Mouse (Mus musculus) ES-Bruce4 (cell line): Measurements from ENCODE around the gene Elp4. TPM values are rescaled to one million over a fixed set of nuclear protein-coding genes. Genes with fewer than 3 reads are reported as not detected.

Experiments
- H3K27ac ChIP-seq: 2 replicates; pipeline ENCODE4 v1.5.1; 2012; ENCODE audit warnings: low read length, inconsistent platforms; ENCODE audit not compliant: insufficient read depth
- H3K27me3 ChIP-seq: 2 replicates; pipeline ENCODE4 v1.6.1; 2012; ENCODE audit warnings: mild to moderate bottlenecking, low read length, inconsistent platforms; ENCODE audit not compliant: control insufficient read depth, poor library complexity, insufficient read depth, severe bottlenecking
- H3K36me3 ChIP-seq: 2 replicates; pipeline ENCODE4 v1.6.1; 2012; ENCODE audit warnings: inconsistent platforms, mild to moderate bottlenecking, low read length, moderate library complexity; ENCODE audit not compliant: control insufficient read depth, poor library complexity, insufficient read depth, severe bottlenecking
- H3K4me1 ChIP-seq: one replicate; pipeline ENCODE4 v1.8.1; 2011; ENCODE audit warnings: low read length; ENCODE audit not compliant: control insufficient read depth, insufficient read depth
- H3K4me3 ChIP-seq: 2 replicates; pipeline ENCODE4 v1.5.1; 2011; ENCODE audit warnings: low read depth, mild to moderate bottlenecking, low read length
- H3K9ac ChIP-seq: 2 replicates; pipeline ENCODE4 v1.6.1; 2012; ENCODE audit warnings: low read depth, mild to moderate bottlenecking, inconsistent platforms; ENCODE audit not compliant: poor library complexity, severe bottlenecking
- H3K9me3 ChIP-seq: replicated peaks from 2 replicates; pipeline ENCODE4 v1.6.1; 2012; ENCODE audit warnings: mild to moderate bottlenecking, low read length, inconsistent platforms; ENCODE audit not compliant: control insufficient read depth, poor library complexity, insufficient read depth, severe bottlenecking
- CTCF ChIP-seq: IDR thresholded peaks from one replicate; pipeline ENCODE4 v1.8.1; 2011; ENCODE audit warnings: low read depth, low read length
- EP300 ChIP-seq: IDR thresholded peaks from 2 replicates; pipeline ENCODE4 v1.6.1; 2011; ENCODE audit warnings: low read depth, low read length; ENCODE audit not compliant: insufficient read depth
- POLR2A ChIP-seq: IDR thresholded peaks from one replicate; pipeline ENCODE4 v1.8.1; 2011; ENCODE audit warnings: low read length; ENCODE audit not compliant: insufficient read depth
- polyA plus RNA-seq: library from polyadenylated mRNA; stranded (reverse); fragments of >200 nt; gene quantifications from 2 replicates; pipeline ENCODE4 v1.2.4, GENCODE M21; 2011; ENCODE audit warnings: low read depth; ENCODE audit not compliant: missing spikeins, insufficient read depth, insufficient read length

The Elp4 gene
- polyA plus RNA-seq, 1 experiment: 20.5 TPM

DNA sequence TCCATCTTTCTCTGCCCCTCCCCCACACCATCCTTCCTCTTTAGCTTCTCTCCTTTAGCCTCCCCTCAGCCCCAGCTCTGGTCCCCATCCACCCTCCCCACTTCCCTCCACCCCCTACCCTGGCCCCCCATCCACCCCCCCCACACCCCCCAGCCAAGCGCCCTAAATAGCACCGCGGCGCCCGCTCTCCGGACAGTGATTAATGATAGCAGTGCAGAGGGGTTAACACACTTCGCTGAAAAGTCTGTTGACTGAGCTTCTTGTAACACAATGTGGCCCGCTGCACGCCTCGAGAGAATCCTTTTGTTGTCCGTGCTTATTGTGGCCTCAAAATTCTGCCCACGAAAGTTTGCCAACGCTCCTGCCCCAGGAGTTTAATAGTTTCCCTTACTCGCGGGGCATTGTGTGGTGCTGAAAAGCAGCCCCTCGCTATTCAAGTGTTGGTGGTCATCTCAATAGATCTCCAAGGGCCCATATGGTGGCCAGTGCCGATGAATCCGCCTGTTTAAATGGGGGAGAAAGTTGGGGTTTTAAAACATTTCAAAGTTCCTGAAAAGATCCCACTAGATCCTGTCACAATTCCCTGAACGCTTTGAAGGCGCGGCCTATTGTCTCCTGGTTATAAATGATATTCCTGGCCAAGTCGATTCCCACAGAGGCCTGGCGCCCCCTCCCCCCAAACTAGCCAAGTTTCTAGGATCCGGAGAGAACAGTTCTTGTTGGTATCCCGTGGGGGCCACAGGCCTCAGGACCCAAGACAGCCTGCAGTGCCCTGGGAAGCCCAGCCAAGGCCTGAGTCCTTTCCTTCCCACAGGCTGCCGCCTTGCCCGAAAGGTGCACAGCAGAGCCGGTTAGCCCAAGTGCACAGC lies 214.4 kb downstream of the Elp4 start:
- TF ChIP-seq EP300: no peak
- no peak for TF ChIP-seq POLR2A
- TF ChIP-seq CTCF: no peak
- Histone ChIP-seq H3K27ac (no peak overlapping the region), H3K4me1 (peaks cover 2% of the 10 kb centered on the region), H3K36me3 (no peaks in the 10 kb centered on the region), H3K9ac (no peak overlapping the region), H3K27me3 (peaks cover 15% of the 10 kb centered on the region), H3K9me3 (no peaks in the 10 kb centered on the region), H3K4me3 (peak overlapping the region; percentile 24; the same call in 1 of the 2 replicates)

DNA sequence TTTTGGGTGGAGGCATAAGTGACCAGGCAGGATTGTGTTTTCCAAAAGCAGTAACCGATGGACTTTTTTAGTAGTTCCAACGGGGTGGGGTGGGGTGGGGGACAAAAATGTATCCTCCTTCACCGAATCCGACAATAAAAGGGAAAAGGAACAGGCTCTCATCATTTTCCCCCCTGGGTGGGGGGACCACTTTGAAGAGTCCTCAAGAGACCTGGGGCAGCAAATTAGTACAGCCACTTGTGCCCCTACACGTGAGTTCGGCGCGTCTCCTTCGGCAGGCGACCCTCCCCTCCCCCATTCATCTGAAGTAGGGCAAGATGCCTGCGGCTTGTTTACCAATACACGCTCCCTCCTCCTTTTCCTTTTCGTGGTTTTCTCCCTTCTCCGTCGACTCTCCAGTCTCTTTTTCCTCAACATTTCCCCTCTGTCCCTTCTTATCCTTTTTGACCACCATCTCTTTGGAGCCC lies 215.0 kb downstream of the Elp4 start:
- H3K4me1 ChIP-seq: peaks cover 2% of the 10 kb centered on the region
- no peaks in the 10 kb centered on the region for H3K9me3 ChIP-seq
- no peaks in the 10 kb centered on the region for H3K36me3 ChIP-seq
- TF ChIP-seq CTCF: no peak
- no peak for TF ChIP-seq POLR2A
- TF ChIP-seq EP300: peak; percentile 64; the same call in 1 of the 2 replicates
- H3K27ac ChIP-seq: no peak overlapping the region
- no peak overlapping the region for H3K9ac ChIP-seq
- H3K4me3 ChIP-seq: peak overlapping the region; percentile 1
- H3K27me3 ChIP-seq: peaks cover 16% of the 10 kb centered on the region

DNA sequence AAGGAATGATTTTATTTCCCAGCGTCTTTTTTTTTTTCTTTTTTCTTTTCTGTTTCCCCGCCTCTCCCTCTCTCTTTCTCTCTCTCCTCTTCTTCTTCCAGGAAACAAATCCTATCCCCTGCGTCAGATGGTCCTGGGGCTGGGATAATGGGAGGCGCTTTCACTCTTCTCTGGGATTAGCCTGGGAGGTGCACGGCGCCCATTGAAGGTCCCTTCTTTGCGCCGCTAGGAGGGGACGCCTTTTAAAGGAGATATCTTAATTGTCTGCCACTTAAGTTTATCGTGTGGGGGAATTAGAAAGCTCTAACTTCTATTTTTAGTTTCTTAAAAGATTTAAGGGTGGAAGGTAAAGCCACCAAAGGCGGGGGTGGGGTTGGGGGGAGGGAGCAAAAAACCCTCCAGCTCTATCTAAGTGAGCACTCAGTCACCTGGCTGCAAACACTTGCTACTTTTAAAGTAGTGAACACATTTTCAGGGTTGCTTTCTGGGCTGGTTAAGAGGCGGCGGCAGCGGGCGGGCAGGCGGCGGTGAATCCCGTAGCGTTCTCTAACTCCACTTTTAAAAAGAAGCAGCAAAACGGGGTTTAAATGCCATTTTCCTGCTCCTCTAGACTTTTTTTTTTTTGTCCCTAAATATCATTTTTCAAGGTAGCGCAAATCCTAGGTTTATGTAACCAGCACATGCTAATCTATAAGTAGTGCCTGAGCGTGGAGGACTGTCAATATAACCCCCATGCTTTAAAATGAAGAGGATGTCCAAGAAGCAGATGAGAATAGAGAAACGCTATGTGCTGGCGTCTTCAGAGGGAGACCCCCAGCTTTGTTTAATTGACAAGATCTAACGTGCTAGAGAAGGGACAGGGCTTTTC lies 215.7 kb downstream of the Elp4 start:
- Histone ChIP-seq H3K9me3 (no peaks in the 10 kb centered on the region), H3K27me3 (peaks cover 16% of the 10 kb centered on the region), H3K9ac (no peak overlapping the region), H3K4me3 (0 out of 2 replicates have a peak overlapping the region, but pooled peaks have one; percentile 17), H3K4me1 (peaks cover 2% of the 10 kb centered on the region), H3K36me3 (no peaks in the 10 kb centered on the region), H3K27ac (no peak overlapping the region)
- TF ChIP-seq POLR2A: no peak
- no peak for TF ChIP-seq EP300
- no peak for TF ChIP-seq CTCF

DNA sequence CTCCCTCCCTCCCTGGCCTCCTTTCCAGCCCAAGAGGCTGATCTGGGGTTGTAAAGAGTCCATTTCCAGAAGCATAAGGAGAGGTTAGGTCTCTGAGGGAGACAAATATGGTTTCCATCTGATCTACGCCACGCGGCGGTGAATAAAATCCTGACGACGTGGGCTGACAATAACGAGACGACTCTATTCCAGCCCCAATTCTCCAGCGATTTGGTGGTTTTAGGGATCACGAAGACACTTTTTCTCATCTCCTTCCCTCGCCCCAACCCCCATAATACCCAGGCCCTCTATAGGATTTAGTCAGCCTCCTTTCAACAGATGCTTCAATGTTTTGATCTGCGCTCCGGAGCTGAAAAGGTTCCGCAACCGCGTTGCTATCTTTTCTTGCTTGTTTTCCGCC lies 216.4 kb downstream of the Elp4 start:
- Histone ChIP-seq H3K9me3 (no peaks in the 10 kb centered on the region), H3K4me1 (peaks cover 2% of the 10 kb centered on the region), H3K9ac (no peak overlapping the region), H3K36me3 (no peaks in the 10 kb centered on the region), H3K27ac (no peak overlapping the region), H3K27me3 (peaks cover 16% of the 10 kb centered on the region), H3K4me3 (peak overlapping the region; percentile 29)
- TF ChIP-seq EP300: no peak

- H3K4me1 ChIP-seq: no peaks in the 10 kb centered on the region
- H3K4me3 ChIP-seq: no peak overlapping the region
- H3K9ac ChIP-seq: no peak overlapping the region
- TF ChIP-seq POLR2A: no peak
- TF ChIP-seq CTCF: peak; percentile 61
- H3K9me3 ChIP-seq: no peaks in the 10 kb centered on the region
- H3K27ac ChIP-seq: no peak overlapping the region
- H3K36me3 ChIP-seq: no peaks in the 10 kb centered on the region
- H3K27me3 ChIP-seq: peaks cover 19% of the 10 kb centered on the region
These were observed 216.9 kb downstream of the Elp4 start for GRCm38 (mm10) chr2:105687317-105687991.
